Mouse (Mus musculus): ENCODE results near the gene Col6a1.

Col6a1 gene

GRCm38 (mm10) chr10:76722751-76723450 lies 3.1 kb downstream of the Col6a1 start:
- DNase-seq, result no peak

- DNase-seq, result no peak
These were observed 4.2 kb downstream of the Col6a1 start for GRCm38 (mm10) chr10:76721746-76722145.

- no peak for DNase-seq
These were observed 4.8 kb downstream of the Col6a1 start for GRCm38 (mm10) chr10:76721216-76721615.

GRCm38 (mm10) chr10:76717631-76718030 lies 8.3 kb downstream of the Col6a1 start:
- no peak for DNase-seq

GRCm38 (mm10) chr10:76717026-76717425 lies 8.9 kb downstream of the Col6a1 start:
- no peak for DNase-seq

GRCm38 (mm10) chr10:76714303-76714702 lies 11.7 kb downstream of the Col6a1 start:
- DNase-seq, result no peak

GRCm38 (mm10) chr10:76712500-76712899 lies 13.5 kb downstream of the Col6a1 start:
- DNase-seq, result no peak

- no peak for DNase-seq
These were observed 14.6 kb downstream of the Col6a1 start for GRCm38 (mm10) chr10:76711331-76711730.

GRCm38 (mm10) chr10:76708465-76708864 lies 17.5 kb downstream of the Col6a1 start:
- no peak for DNase-seq

GRCm38 (mm10) chr10:76707584-76707983 lies 18.4 kb downstream of the Col6a1 start:
- no peak for DNase-seq

GRCm38 (mm10) chr10:76707001-76707400 lies 19.0 kb downstream of the Col6a1 start:
- DNase-seq, result no peak

GRCm38 (mm10) chr10:76704358-76704757 lies 21.6 kb downstream of the Col6a1 start:
- DNase-seq, result no peak

GRCm38 (mm10) chr10:76701446-76701845 lies 24.5 kb downstream of the Col6a1 start:
- DNase-seq, result no peak

- DNase-seq, result no peak
These were observed 26.2 kb downstream of the Col6a1 start for GRCm38 (mm10) chr10:76699816-76700215.

- no peak for DNase-seq
These were observed 30.6 kb downstream of the Col6a1 start for GRCm38 (mm10) chr10:76695283-76695885.

- no peak for DNase-seq
These were observed 31.2 kb downstream of the Col6a1 start for GRCm38 (mm10) chr10:76694765-76695164.

- DNase-seq, result no peak
These were observed 32.5 kb downstream of the Col6a1 start for GRCm38 (mm10) chr10:76693446-76693845.

GRCm38 (mm10) chr10:76685451-76686017 lies 40.4 kb downstream of the Col6a1 start:
- DNase-seq, result no peak

- DNase-seq, result no peak
These were observed 42.0 kb downstream of the Col6a1 start for GRCm38 (mm10) chr10:76683977-76684376.

GRCm38 (mm10) chr10:76683461-76683860 lies 42.5 kb downstream of the Col6a1 start:
- DNase-seq, result no peak

GRCm38 (mm10) chr10:76681882-76682281 lies 44.1 kb downstream of the Col6a1 start:
- DNase-seq, result no peak

- DNase-seq, result no peak
These were observed 45.0 kb downstream of the Col6a1 start for GRCm38 (mm10) chr10:76680758-76681650.

- no peak for DNase-seq
These were observed 47.8 kb downstream of the Col6a1 start for GRCm38 (mm10) chr10:76678122-76678521.
